Mouse (Mus musculus) adipose tissue, adult 10 weeks (tissue): ENCODE data around the gene Phlpp2. TPM values are rescaled to one million over a fixed set of nuclear protein-coding genes. Genes with fewer than 3 reads are reported as not detected.

Source experiments
- polyA plus RNA-seq: library from polyadenylated mRNA; stranded (reverse); fragments of 350-450 nt; fragmentation: Illumina TruSeq; extraction: RNeasy Lipid Tissue Mini Kit (QIAGEN cat#74804); gene quantifications from one replicate; pipeline ENCODE4 v1.2.3, GENCODE M21; 2014; ENCODE audit warnings: low read depth, low replicate concordance

Gene Phlpp2
- polyA plus RNA-seq = 6.2 TPM

GRCm38 (mm10) chr8:109868003-109868679 is at the start of gene Phlpp2:
TSS of gene Phlpp2 (plus strand) at chr8:109868542.

GRCm38 (mm10) chr8:109961693-109962367 is 93.5 kb downstream of the Phlpp2 start, which contains the start of gene Marveld3:
TSS of gene Marveld3 (minus strand) at chr8:109962203.

GRCm38 (mm10) chr8:109990224-109990623 is 121.9 kb downstream of the Phlpp2 start, which contains the start of gene Tat:
TSS of gene Tat (plus strand) at chr8:109990437.

Other genes with a start within 250 kb of the Phlpp2 start
- 74.1 TPM for gene Ist1, start 175.3 kb upstream of the Phlpp2 start, polyA plus RNA-seq
- 11.2 TPM for gene Zfp821, start 163.0 kb upstream of the Phlpp2 start, polyA plus RNA-seq
- gene Atxn1l, start 130.8 kb upstream of the Phlpp2 start, polyA plus RNA-seq = 14.7 TPM
- gene Ap1g1, start 90.0 kb upstream of the Phlpp2 start, polyA plus RNA-seq = 63.7 TPM
- 8.0 TPM for gene Marveld3, start 93.7 kb downstream of the Phlpp2 start, polyA plus RNA-seq
- gene Tat, start 121.9 kb downstream of the Phlpp2 start, polyA plus RNA-seq = 0.48 TPM
- 3.2 TPM for gene Chst4, start 171.2 kb downstream of the Phlpp2 start, polyA plus RNA-seq
- gene Zfp612, start 211.2 kb downstream of the Phlpp2 start, polyA plus RNA-seq = 11.3 TPM
- gene Gm21964, start 232.7 kb downstream of the Phlpp2 start, polyA plus RNA-seq = not detected
- gene Gm17720, start 234.2 kb downstream of the Phlpp2 start, polyA plus RNA-seq = not detected